Mouse (Mus musculus): Measurements from ENCODE around the gene Mfsd9. TPM values are rescaled to one million over a fixed set of nuclear protein-coding genes. Genes with fewer than 3 reads are reported as not detected.

The Mfsd9 gene
- polyA plus RNA-seq (2014; fragmentation: Illumina TruSeq; extraction: RNeasy Lipid Tissue Mini Kit (QIAGEN cat#74804); ENCODE audit: low read depth, low replicate concordance) = 7.3 TPM

DNA sequence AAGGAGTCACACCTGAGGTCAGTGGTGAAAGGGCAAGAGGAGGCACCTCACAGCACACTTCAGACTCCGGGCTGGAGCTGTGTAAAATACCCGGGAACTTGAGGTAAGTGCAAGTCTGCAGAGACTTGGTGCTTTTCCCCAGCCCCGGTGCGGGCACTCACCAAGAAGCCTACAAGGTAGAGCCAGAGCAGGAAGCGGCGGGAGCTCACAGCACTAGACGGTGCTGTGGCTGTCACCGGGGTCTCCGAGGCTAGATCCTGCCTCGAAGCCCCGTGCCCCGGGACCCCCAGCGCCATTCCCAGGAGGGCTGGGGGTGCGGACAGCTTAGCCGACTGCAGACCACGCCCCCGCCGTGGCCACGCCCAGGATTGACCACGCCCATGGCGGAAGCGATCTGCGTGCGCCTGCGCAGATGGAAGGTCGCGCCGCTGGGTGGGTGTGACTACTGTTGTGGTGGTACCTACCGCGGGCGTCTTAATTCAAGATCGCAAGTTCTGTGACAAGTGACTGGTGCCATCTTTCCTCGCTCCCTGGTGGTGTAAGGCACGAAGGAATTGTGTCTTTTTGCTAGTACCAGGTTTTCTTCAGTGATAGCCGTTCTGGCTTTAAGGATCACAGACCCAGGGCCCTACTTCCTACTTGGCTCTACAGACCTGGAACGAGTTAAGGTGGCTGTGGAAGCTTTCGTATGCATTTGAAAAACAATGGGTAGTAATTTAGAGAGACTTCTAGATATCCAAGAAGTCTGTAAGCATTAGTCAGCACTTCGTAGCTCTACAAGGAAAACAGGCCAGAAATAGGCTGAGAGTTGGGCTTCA, at the start of gene Mfsd9:
Gene Mfsd9 (minus strand): TSS at position 364 of the 818 bp plus-strand sequence.

DNA sequence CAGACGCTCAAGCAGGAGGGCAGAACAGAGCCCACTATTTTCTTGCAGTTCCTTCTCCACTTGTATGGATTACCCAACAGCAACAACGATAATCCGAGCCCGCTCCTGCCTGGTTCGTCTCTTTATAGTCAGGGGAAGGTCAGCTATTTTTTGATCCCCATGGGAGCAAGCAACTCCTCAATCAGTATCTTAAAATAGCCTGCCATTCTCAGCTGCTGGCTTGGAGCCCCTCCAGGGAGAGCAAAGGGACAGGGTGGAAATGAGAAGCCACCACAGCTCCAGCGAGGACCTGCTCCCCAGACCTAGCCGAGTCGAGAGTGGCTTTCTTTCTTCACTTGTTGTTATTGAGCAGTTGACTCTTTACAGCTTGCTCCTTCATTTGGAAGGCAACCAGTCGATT, 14.9 kb upstream of the Mfsd9 start, which contains the start of gene Tmem182:
Gene Tmem182 (plus strand): TSS at position 251 of the 400 bp plus-strand sequence.

Other genes with a start within 250 kb of the Mfsd9 start
- gene Slc9a4, start 210.6 kb downstream of the Mfsd9 start, polyA plus RNA-seq (2014; fragmentation: Illumina TruSeq; extraction: RNeasy Lipid Tissue Mini Kit (QIAGEN cat#74804); ENCODE audit: low read depth, low replicate concordance) = 0.39 TPM
- 5.9 TPM for gene Slc9a2, start 110.1 kb downstream of the Mfsd9 start, polyA plus RNA-seq (2014; fragmentation: Illumina TruSeq; extraction: RNeasy Lipid Tissue Mini Kit (QIAGEN cat#74804); ENCODE audit: low read depth, low replicate concordance)
- gene Tmem182, start 14.9 kb upstream of the Mfsd9 start, polyA plus RNA-seq (2014; fragmentation: Illumina TruSeq; extraction: RNeasy Lipid Tissue Mini Kit (QIAGEN cat#74804); ENCODE audit: low read depth, low replicate concordance) = 0.18 TPM